Mouse (Mus musculus) limb, embryonic 14.5 days (tissue): Measurements from ENCODE around the gene Col11a2. TPM values are rescaled to one million over a fixed set of nuclear protein-coding genes. Genes with fewer than 3 reads are reported as not detected.
A peak's percentile ranks its signal among the peaks of the same experiment; 100 is the strongest.

Source experiments
- ATAC-seq: fragments of 200-750 bp; cut with Nextera tagmentation; 2 replicates; pipeline ENCODE4 v1.8.0; 2017; ENCODE audit warnings: low read depth, moderate number of reproducible peaks, moderate TSS enrichment; ENCODE audit not compliant: low FRiP score
- DNase-seq: peaks from one replicate; pipeline ENCODE4 v3.0.0-alpha.2; 2015; ENCODE audit warnings: low spot score
- H3K27ac ChIP-seq: fragments of 300-500 bp; sonication (generic); replicated peaks from 2 replicates; pipeline ENCODE4 v1.5.1; 2014; ENCODE audit warnings: low read depth, mild to moderate bottlenecking, low read length, moderate library complexity, mixed read lengths
- H3K27me3 ChIP-seq: fragments of 300-500 bp; sonication (generic); 2 replicates; pipeline ENCODE4 v1.6.1; 2014; ENCODE audit warnings: low read length, mixed read lengths; ENCODE audit not compliant: control insufficient read depth, insufficient read depth
- H3K36me3 ChIP-seq: fragments of 300-500 bp; sonication (generic); 2 replicates; pipeline ENCODE4 v1.6.1; 2014; ENCODE audit warnings: mild to moderate bottlenecking, low read length, moderate library complexity, mixed read lengths; ENCODE audit not compliant: control insufficient read depth, insufficient read depth
- H3K4me1 ChIP-seq: fragments of 300-500 bp; sonication (generic); 2 replicates; pipeline ENCODE4 v1.6.1; 2014; ENCODE audit warnings: antibody characterized with exemption, low read length, mixed read lengths; ENCODE audit not compliant: control insufficient read depth, insufficient read depth
- H3K4me2 ChIP-seq: fragments of 300-500 bp; sonication (generic); replicated peaks from 2 replicates; pipeline ENCODE4 v1.6.1; 2014; ENCODE audit warnings: low read depth, mild to moderate bottlenecking, low read length, moderate library complexity; ENCODE audit not compliant: severe bottlenecking
- H3K4me3 ChIP-seq: fragments of 300-500 bp; sonication (generic); replicated peaks from 2 replicates; pipeline ENCODE4 v1.5.1; 2014; ENCODE audit warnings: low read length
- H3K9ac ChIP-seq: fragments of 300-500 bp; sonication (generic); 2 replicates; pipeline ENCODE4 v1.6.1; 2014; ENCODE audit warnings: mild to moderate bottlenecking, low read depth, low read length, moderate library complexity; ENCODE audit not compliant: severe bottlenecking
- H3K9me3 ChIP-seq: fragments of 300-500 bp; sonication (generic); 2 replicates; pipeline ENCODE4 v1.6.1; 2016; ENCODE audit warnings: low read length; ENCODE audit not compliant: control insufficient read depth
- POLR2A ChIP-seq: fragments of 200-500 bp; IDR thresholded peaks from 2 replicates; pipeline ENCODE4 v1.8.0; 2012; ENCODE audit warnings: inconsistent platforms, mild to moderate bottlenecking, moderate library complexity, borderline replicate concordance; ENCODE audit not compliant: insufficient read depth, insufficient read length; ENCODE audit errors: extremely low read depth
- WGBS: fragments of 180-500 bp; shearing (Covaris S2); extraction: QIAGEN DNeasy Blood & Tissue Kit; methylation state at CpG from one replicate; pipeline ENCODE4 v1.1.7; 2014; 5-methylcytosine and 5-hydroxymethylcytosine counted together
- polyA plus RNA-seq, 2 experiments: library from polyadenylated mRNA; depleted of rRNA in 1 of 2; stranded (reverse) in 1 of 2; unstranded in 1 of 2; fragments of >200 nt; fragmentation: Nextera tagmentation in 1 of 2; extraction: Ambion mirVana in 1 of 2; gene quantifications; 2 replicates each; pipeline versions ENCODE4 v1.2.1 to v1.2.3; 2012 to 2014

Col11a2 gene
- polyA plus RNA-seq, 2 experiments = 72.1 to 201 TPM

DNA sequence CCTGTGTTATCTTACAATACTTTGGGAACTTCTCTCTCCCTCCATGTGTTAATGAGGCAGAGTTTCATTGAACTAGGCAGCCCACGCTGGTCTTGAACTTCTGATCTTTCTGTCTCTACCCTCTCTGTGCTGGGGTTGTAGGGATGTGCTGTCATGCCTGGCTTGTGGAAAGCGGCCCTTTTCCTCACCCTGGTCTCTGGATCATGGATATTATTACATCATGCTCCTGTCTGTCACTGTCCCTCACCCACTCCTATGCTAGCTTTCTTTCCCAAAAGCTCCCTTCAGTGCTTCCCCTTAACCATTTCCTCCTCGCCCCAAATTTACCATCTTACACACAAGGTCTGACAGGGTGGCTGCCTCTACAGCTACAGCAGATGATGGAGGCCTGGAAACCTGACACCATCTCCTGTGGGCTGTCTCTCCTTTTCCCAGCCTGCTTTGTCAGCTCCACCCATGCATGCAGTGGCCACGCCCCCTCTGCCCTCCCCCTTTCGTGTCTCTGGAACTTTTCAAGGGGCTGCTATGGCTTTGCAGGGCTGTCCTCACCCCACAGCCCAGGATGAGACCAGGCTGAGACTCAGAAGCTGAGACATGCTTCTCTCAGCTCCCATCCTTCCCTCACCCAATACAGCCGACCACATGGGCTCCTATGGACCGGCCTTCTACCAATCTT lies 54.1 kb downstream of the Col11a2 start:
- WGBS = 30% methylated on average over 7 of the region's 7 CpGs
- H3K4me3 ChIP-seq = no peak overlapping the region

DNA sequence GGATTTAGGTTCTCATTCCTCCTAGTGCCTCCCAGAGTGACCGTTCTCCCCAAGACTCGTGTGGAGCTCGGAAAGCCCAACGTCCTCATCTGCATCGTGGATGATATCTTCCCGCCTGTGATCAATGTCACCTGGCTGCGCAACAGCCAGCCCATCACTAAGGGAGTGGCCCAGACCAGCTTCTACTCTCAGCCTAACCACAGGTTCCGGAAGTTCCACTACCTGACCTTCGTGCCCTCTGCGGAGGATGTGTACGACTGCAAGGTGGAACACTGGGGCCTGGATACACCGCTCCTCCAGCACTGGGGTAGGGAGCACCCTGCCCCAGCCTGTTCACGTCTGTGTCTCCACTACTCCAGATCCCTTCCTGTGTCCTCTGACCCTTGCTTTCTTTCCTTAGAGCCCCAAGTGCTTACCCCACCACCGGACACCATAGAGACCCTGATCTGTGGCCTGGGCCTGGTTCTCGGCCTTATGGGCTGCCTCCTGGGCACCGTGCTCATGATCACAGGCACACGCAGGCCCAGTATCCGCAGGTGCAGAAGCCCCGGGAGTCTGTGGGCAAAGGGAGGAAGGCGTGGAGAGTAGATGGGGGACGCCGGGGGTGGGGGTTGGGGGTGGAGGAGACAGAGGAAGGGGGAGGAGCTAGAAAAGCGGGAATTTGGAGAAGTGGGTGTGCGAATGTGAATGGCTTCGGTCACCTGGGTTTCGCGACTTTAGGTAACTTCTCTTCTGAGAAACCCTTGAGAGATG lies 55.2 kb downstream of the Col11a2 start:
- Histone ChIP-seq H3K27me3 (no peaks in the 10 kb centered on the region), H3K4me1 (no peaks in the 10 kb centered on the region), H3K36me3 (no peaks in the 10 kb centered on the region), H3K4me2 (no peak overlapping the region), H3K9ac (no peak overlapping the region), H3K27ac (no peak overlapping the region), H3K4me3 (no peak overlapping the region), H3K9me3 (no peaks in the 10 kb centered on the region)
- WGBS = 79% methylated on average over 27 of the region's 27 CpGs
- TF ChIP-seq POLR2A = no peak
- ATAC-seq (no peak), DNase-seq (no peak)

More for the DNA sequence above, 54.1 kb downstream of the Col11a2 start:
- Histone ChIP-seq H3K9ac (no peak overlapping the region), H3K4me1 (no peaks in the 10 kb centered on the region), H3K9me3 (no peaks in the 10 kb centered on the region), H3K27me3 (no peaks in the 10 kb centered on the region), H3K4me2 (peak overlapping the region; percentile 25; the same call in 1 of the 2 replicates), H3K27ac (no peak overlapping the region), H3K36me3 (no peaks in the 10 kb centered on the region)
- ATAC-seq (peak; percentile 82), DNase-seq (peak; percentile 71)
- no peak for TF ChIP-seq POLR2A

DNA sequence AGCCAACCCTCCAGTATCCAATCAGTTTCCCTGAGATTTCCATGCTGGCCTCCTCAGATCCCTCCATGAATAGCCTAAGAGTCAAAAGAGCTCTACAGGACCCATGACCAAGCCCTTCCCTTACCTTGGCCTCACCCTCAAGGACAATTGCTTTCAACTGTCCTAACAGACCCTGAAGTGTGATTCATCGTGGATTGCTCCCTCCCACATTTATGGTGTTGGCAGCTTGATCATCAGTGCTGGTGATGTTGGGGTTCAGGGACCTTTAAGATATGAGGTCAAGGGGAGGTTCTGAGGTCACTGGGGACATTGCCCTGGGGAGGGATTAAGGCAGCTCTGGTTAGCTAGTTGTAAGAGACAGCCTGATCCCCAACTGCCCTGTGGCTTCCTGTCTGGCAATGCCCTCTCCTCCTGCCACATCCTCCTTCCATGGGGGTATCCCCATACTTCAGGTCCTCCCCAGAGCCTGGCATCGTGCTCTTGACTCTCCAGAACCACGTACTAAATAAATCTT lies 57.3 kb downstream of the Col11a2 start:
- Histone ChIP-seq H3K36me3 (no peaks in the 10 kb centered on the region), H3K27ac (no peak overlapping the region), H3K4me1 (peaks cover 3% of the 10 kb centered on the region; the same call in 1 of the 2 replicates), H3K4me3 (no peak overlapping the region), H3K9ac (no peak overlapping the region), H3K27me3 (no peaks in the 10 kb centered on the region), H3K9me3 (no peaks in the 10 kb centered on the region), H3K4me2 (no peak overlapping the region)
- TF ChIP-seq POLR2A = no peak
- ATAC-seq (no peak), DNase-seq (no peak)
- 75% methylated on average over 3 of the region's 3 CpGs for WGBS

DNA sequence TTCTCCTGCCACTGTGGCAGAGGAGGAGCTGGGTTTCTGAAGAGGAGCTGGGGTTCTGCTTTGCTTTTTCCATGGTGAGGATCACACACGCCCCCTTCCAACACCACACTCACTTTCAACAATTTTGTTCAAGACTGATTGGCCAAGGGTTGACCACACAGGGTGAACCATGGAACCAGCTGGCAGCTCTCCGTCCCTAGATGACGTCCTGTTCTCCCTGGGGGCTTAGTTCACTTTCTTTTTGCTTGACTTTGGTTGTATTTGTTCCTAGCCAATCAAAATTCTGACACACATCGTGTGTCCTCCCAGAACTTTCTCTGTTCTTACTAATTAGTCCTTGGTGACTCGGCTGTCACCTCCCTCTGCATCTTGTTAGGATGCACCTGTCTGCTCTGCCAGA lies 58.0 kb downstream of the Col11a2 start:
- Histone ChIP-seq H3K9me3 (no peaks in the 10 kb centered on the region), H3K4me2 (no peak overlapping the region), H3K27me3 (no peaks in the 10 kb centered on the region), H3K36me3 (no peaks in the 10 kb centered on the region), H3K4me3 (no peak overlapping the region), H3K4me1 (peaks cover 3% of the 10 kb centered on the region; the same call in 1 of the 2 replicates), H3K9ac (no peak overlapping the region), H3K27ac (no peak overlapping the region)
- TF ChIP-seq POLR2A = no peak
- 55% methylated on average over 5 of the region's 5 CpGs for WGBS
- ATAC-seq = no peak
- DNase-seq = no peak

- DNase-seq (no peak), ATAC-seq (no peak)
- no peak overlapping the region for H3K4me2 ChIP-seq
- no peaks in the 10 kb centered on the region for H3K36me3 ChIP-seq
- H3K9me3 ChIP-seq = no peaks in the 10 kb centered on the region
- no peak overlapping the region for H3K27ac ChIP-seq
- peaks cover 3% of the 10 kb centered on the region; the same call in 1 of the 2 replicates for H3K4me1 ChIP-seq
- no peak overlapping the region for H3K4me3 ChIP-seq
- no peak for TF ChIP-seq POLR2A
- WGBS = 40% methylated on average over 10 of the region's 10 CpGs
- H3K9ac ChIP-seq = no peak overlapping the region
- H3K27me3 ChIP-seq = no peaks in the 10 kb centered on the region
These were observed 59.7 kb downstream of the Col11a2 start for GRCm38 (mm10) chr17:34098709-34099479.
